Mouse (Mus musculus): ENCODE measurements around the gene Jag2. TPM values are rescaled to one million over a fixed set of nuclear protein-coding genes. Genes with fewer than 3 reads are reported as not detected.

The Jag2 gene
- polyA plus RNA-seq, 1 experiment from 2014 or later: 7.9 TPM

DNA sequence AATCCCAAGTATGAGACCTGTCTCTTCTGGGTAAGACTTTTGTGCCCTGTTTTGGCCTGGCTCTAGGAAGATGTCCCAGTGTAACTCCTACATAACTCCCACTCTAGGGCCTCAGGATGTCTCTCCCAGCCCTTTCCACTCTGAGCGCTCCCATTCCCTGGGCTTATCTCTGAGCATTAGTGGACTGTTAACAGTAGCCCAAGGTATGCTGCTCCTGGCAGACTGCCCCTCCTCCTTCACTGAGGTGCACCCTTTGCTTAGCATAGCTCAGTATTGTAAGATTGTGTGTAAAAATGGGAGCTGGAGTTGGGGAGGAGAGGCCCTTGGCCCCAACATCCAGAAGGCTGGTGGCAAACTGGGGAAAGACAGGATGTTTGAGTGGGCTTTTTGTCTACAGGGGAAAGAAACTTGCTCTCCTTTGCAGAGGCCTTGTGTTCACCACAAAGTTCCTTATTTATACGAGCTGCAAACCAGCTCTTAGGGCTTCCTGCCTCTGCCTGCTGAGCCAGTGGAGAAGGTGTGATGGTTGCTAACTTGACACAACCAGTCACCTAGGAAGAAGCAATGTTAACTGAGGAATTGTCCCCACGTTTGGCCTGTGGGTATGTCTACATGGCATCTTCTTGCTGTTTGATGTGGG is 23.5 kb upstream of the Jag2 start:
- WGBS: 79% methylated on average over 3 of the region's 3 CpGs
- ATAC-seq (ENCODE audit: insufficient number of reproducible peaks, insufficient read depth, low FRiP score, low TSS enrichment): no peak
- H3K27ac ChIP-seq: no peak overlapping the region

DNA sequence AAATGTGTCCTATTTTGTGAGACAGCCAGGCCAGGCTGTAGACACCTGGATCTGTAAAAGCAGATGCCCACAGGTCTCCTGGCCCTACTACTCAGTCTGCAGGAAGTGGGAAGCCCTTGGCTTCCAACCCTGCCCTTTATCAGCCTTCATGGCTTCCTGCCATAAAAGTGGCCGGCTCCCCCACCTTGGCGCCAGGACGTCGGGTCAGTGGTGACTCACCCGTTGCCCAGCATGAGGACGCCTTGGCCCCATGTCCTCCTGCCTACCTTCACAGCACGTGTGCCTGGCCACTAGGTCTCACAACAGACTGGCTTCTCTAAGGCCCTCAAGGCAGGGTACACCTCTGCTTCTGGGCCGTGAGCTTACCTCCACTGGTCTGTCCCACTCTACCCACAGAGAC is 22.9 kb upstream of the Jag2 start:
- WGBS: 71% methylated on average over 8 of the region's 8 CpGs
- Histone ChIP-seq H3K4me2 (replicated peaks) (no peak overlapping the region), H3K27ac (no peak overlapping the region), H3K4me1 (peaks cover 16% of the 10 kb centered on the region), H3K9me3 (no peaks in the 10 kb centered on the region), H3K9ac (no peak overlapping the region), H3K36me3 (0 out of 2 replicates have a peak, but pooled peaks cover 6% of the 10 kb centered on the region), H3K4me3 (no peak overlapping the region), H3K27me3 (no peaks in the 10 kb centered on the region)
- ATAC-seq (ENCODE audit: insufficient number of reproducible peaks, insufficient read depth, low FRiP score, low TSS enrichment): no peak

More for the DNA sequence above, 23.5 kb upstream of the Jag2 start:
- H3K27me3 ChIP-seq: no peaks in the 10 kb centered on the region
- H3K9me3 ChIP-seq: no peaks in the 10 kb centered on the region
- peaks cover 16% of the 10 kb centered on the region for H3K4me1 ChIP-seq
- no peak overlapping the region for H3K9ac ChIP-seq
- 0 out of 2 replicates have a peak, but pooled peaks cover 6% of the 10 kb centered on the region for H3K36me3 ChIP-seq
- no peak overlapping the region for H3K4me2 ChIP-seq (replicated peaks)
- H3K4me3 ChIP-seq: no peak overlapping the region

DNA sequence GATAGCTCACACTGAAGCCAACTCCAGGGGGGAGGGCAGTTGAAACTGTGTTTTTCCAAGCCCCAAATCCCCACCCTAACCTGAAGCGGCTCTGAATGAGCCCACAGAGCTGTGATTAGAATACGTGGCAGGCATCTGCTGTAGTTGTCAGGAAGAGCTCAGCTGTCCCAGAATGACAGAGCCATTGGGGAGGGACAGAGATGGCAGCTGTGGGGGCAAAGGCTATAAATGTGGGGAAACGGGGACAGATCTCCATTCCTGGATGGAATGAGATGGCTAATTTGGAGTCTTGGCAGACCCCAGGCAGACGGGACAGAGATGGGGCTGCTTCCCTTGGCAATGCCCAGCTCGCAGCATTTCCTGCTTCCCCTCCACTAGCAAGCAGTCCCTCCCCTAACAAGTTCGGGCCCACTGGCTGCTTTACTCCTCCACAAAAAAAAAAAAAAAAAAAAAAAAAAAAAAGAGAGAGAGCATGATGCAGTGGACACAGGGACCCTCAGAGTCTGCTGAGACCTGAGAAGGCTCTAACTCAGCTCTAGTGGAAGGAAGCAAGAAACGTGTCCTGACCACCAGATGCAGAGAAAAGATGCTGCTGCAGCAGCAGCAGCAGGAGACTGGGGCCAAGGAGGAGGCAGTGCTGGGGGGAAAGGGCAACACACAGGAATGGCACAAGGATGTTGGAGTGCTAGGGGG is 21.7 kb upstream of the Jag2 start:
- WGBS: 21% methylated on average over 7 of the region's 7 CpGs
- Histone ChIP-seq H3K4me1 (peaks cover 16% of the 10 kb centered on the region), H3K9ac (0 out of 2 replicates have a peak overlapping the region, but pooled peaks have one; percentile 15), H3K36me3 (no peaks in the 10 kb centered on the region), H3K27ac (0 out of 2 replicates have a peak overlapping the region, but pooled peaks have one; percentile 79), H3K27me3 (no peaks in the 10 kb centered on the region), H3K4me3 (0 out of 2 replicates have a peak overlapping the region, but pooled peaks have one; percentile 62), H3K9me3 (no peaks in the 10 kb centered on the region), H3K4me2 (replicated peaks) (peak overlapping the region; percentile 91; the same call in 1 of the 2 replicates)
- no peak for ATAC-seq (ENCODE audit: insufficient number of reproducible peaks, insufficient read depth, low FRiP score, low TSS enrichment)

DNA sequence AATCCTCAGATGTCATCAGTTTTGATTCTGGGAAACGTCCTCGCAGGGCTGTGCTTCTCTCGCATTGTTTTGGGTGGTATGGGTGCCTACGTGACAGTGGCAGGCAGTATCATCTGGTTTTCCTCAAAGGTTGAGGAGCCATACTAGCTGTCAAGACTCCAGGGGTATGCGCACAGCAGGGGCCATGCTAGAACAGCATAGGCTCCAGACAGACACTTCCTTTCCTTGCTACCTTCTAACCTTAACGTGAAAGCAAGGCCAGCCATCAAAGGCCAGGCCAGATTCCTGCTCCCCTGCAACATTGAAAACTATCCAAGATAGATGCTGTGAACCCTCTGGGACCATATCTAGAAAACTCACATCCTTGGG is 21.2 kb upstream of the Jag2 start:
- Histone ChIP-seq H3K4me3 (peak overlapping the region; percentile 62), H3K9me3 (no peaks in the 10 kb centered on the region), H3K27ac (peak overlapping the region; percentile 79; the same call in 1 of the 2 replicates), H3K4me2 (replicated peaks) (peak overlapping the region; percentile 91), H3K36me3 (no peaks in the 10 kb centered on the region), H3K27me3 (no peaks in the 10 kb centered on the region), H3K9ac (no peak overlapping the region), H3K4me1 (peaks cover 16% of the 10 kb centered on the region)
- 5% methylated on average over 6 of the region's 6 CpGs for WGBS
- ATAC-seq (ENCODE audit: insufficient number of reproducible peaks, insufficient read depth, low FRiP score, low TSS enrichment): peak; percentile 11; the same call in 1 of the 2 replicates

DNA sequence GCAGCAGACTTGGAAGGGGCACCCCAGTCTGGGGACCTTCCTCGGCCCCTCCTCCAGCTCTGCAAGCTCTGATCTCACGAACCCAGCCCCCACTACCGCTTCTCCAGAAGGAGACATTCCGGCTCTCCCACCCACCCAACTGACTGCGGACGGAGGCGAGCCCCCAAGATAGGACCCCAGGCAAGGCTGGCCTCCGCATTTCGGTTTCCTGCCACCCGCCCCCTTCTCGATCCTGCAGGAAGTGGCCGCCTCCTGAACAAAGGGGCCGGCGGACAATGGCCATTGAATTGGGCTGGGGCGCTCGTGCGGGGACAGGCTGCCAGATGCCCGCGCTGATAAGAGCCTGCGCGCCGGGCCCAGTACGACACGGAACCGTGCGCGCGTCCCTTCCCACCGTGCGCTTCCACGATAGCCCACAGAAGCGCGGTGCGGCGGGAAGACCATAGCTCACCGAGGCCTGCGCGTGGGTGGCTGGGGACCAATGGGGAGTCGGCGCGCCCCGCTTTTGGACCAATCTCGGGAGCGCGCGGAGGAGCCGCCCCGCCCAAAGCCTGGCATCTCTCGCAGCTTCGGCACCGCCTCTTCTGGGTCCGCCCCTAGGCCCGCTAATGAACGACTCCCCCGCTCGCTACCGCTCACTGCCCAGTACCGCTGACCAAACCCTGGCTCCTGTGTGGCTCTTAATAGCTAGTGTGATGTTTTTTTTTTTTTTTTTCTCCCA is 20.6 kb upstream of the Jag2 start:
- Histone ChIP-seq H3K27me3 (no peaks in the 10 kb centered on the region), H3K4me1 (peaks cover 16% of the 10 kb centered on the region), H3K4me2 (replicated peaks) (peak overlapping the region; percentile 91), H3K9ac (peak overlapping the region; percentile 72), H3K36me3 (no peaks in the 10 kb centered on the region), H3K4me3 (peak overlapping the region; percentile 62), H3K9me3 (no peaks in the 10 kb centered on the region), H3K27ac (peak overlapping the region; percentile 79)
- peak; percentile 68 for ATAC-seq (ENCODE audit: insufficient number of reproducible peaks, insufficient read depth, low FRiP score, low TSS enrichment)
- WGBS: under 1% methylated on average over 58 of the region's 58 CpGs

DNA sequence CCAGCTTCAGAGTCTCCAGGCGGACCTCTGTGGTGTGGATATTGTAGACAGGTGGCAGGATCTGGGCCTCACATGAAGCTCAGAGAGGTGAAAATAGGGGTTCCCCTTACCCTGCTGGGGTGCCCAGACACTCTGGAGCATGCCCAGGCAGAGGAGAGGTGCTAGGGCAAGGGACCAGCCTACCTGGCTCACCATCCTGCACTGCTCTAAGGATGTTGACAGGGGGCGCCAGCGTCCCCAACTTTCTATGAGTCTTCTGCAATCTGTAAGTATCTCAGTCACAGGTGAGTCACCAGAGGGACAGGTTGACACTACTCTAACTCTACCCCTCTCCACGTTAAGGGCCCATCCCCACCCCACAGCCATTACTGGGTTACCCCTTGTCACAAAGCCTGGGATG is 17.7 kb upstream of the Jag2 start:
- H3K4me3 ChIP-seq: no peak overlapping the region
- no peaks in the 10 kb centered on the region for H3K36me3 ChIP-seq
- no peak for ATAC-seq (ENCODE audit: insufficient number of reproducible peaks, insufficient read depth, low FRiP score, low TSS enrichment)
- 28% methylated on average over 4 of the region's 4 CpGs for WGBS
- no peak overlapping the region for H3K4me2 ChIP-seq (replicated peaks)
- H3K9me3 ChIP-seq: no peaks in the 10 kb centered on the region
- H3K9ac ChIP-seq: no peak overlapping the region
- H3K27ac ChIP-seq: peak overlapping the region; percentile 20; the same call in 1 of the 2 replicates
- no peaks in the 10 kb centered on the region for H3K27me3 ChIP-seq
- H3K4me1 ChIP-seq: peaks cover 17% of the 10 kb centered on the region

DNA sequence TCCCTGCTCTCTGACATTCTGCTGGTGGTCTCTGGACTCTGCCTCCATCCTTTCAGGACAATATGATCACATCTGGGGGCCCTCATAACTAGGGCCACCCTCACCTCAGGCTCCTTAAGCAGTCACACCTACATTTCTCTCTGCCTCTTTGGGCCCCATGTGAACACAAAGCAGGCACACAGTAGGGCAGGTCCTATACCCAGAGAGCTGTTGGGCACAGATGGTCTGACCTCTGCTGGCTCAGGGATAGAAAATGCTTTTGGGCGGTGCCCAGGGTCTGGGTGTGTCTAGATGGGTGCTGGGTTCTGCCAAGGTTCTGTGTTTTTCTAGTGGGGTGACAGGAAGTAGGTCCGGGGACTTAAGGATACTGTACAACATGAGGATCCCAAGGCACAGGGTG is 14.1 kb upstream of the Jag2 start:
- Histone ChIP-seq H3K4me1 (peaks cover 23% of the 10 kb centered on the region), H3K9me3 (no peaks in the 10 kb centered on the region), H3K4me3 (no peak overlapping the region), H3K4me2 (replicated peaks) (no peak overlapping the region), H3K9ac (no peak overlapping the region), H3K27ac (no peak overlapping the region), H3K27me3 (no peaks in the 10 kb centered on the region), H3K36me3 (no peaks in the 10 kb centered on the region)
- no peak for ATAC-seq (ENCODE audit: insufficient number of reproducible peaks, insufficient read depth, low FRiP score, low TSS enrichment)
- 87% methylated on average over 2 of the region's 2 CpGs for WGBS

DNA sequence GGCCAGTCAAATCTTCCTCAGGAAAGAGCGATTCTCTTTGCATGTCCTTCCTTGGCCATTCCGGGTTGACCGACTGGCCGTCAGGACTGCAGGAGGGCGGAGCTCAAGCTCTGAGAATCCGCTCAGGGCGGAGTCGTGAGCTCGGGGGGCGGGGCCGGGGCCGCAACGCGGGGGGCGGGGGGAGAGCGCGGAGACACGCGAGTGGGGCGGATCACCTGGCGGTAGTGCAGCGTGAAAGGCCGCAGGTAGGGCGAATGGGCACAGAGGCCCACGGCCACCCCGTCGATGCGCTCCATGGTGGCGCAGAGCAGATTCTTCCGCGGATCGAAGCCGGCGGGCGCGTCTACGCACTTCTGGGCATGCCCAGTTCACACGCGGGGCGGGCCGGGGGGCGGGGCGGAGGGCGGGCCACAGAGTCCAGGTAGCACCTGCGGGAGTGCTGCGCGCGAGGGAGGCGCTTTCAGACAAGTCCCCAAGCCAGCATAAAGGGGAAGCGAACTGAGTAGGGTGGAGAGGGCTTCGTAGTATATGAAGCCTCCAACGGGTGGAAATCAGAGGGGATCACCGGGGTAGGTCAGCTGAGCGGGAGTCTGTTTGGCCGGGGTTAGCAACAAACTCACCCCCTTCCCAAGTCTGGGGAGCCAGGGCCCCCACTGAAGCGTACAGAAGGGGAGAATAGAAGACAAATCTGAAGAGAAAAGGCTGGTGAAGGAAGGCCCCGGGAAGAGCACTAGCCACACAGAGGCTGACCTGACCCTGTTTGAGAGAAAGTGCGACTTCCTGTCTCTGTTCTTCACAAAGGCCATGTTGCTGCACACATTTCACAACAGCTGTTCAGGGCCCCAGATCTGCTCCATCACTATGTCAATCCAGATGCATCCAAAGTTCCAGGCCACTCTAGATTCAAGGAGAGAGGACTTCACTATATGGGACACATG is 12.5 kb upstream of the Jag2 start, which contains the start of gene Nudt14:
Nudt14 (minus strand) TSS at position 349 of the 938 bp plus-strand sequence.
- Histone ChIP-seq H3K36me3 (no peaks in the 10 kb centered on the region), H3K4me1 (peaks cover 35% of the 10 kb centered on the region), H3K9me3 (no peaks in the 10 kb centered on the region), H3K27me3 (no peaks in the 10 kb centered on the region), H3K9ac (peak within 1 kb of the TSS; percentile 75), H3K27ac (peak within 1 kb of the TSS; percentile 76; the same call in 1 of the 2 replicates), H3K4me2 (replicated peaks) (peak within 1 kb of the TSS; percentile 71), H3K4me3 (peak within 1 kb of the TSS; percentile 74)
- peak; percentile 57 for ATAC-seq (ENCODE audit: insufficient number of reproducible peaks, insufficient read depth, low FRiP score, low TSS enrichment)
- WGBS: 3% methylated on average over 48 of the region's 58 CpGs

DNA sequence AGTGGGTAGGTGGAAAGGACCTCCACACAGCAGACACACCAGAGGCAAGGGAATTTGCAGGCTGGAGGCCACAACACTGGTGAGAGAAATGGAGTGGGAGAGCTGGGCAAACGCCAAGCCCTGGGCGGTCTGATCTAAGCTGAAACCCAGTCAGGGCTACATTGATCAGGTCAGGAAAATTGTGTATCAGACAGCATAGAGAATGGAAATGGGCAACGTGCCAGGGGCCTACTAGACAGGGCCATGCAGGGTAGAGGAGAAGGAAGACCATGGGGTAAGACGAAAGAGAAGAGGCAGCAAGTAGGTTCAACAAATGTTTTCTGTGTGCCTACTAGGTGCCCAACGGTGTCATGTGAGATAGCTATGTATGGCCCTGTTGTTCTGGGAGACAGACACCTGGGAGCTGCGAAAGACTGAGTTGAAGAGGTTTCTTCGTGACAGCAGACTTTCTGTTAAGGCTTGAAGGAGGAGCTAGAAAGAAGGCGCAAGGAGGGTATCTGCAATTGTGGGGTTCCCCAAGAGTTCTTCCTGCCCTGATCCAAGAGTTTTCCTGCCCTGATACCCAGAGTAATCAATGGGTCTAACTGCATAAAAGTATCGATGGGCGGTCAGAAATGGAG is 11.7 kb upstream of the Jag2 start:
- peak overlapping the region; percentile 75 for H3K9ac ChIP-seq
- no peak overlapping the region for H3K27ac ChIP-seq
- peak overlapping the region; percentile 71 for H3K4me2 ChIP-seq (replicated peaks)
- 47% methylated on average over 10 of the region's 10 CpGs for WGBS
- H3K4me1 ChIP-seq: peaks cover 35% of the 10 kb centered on the region
- no peaks in the 10 kb centered on the region for H3K9me3 ChIP-seq
- no peaks in the 10 kb centered on the region for H3K36me3 ChIP-seq
- peak overlapping the region; percentile 74 for H3K4me3 ChIP-seq
- ATAC-seq (ENCODE audit: insufficient number of reproducible peaks, insufficient read depth, low FRiP score, low TSS enrichment): no peak
- H3K27me3 ChIP-seq: no peaks in the 10 kb centered on the region

DNA sequence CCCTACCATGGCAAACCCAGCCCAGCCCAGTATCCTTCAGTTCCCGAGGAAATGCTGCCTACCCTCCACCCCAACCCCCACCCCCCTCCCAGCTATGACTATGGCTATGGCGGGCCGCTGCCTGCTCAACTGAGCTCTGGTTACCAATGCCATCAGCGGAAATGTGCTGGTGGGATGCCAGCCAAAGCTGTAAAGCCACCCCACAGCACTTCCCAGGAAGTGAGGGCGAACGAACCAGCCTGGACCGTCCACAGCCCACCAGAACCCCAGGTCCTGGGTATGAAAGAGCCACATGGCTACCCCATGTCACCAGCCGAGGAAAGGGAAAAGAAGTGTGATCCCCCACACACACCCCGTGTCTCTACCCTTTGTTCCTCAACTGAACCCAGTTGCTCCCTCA is 11.1 kb upstream of the Jag2 start:
- ATAC-seq (ENCODE audit: insufficient number of reproducible peaks, insufficient read depth, low FRiP score, low TSS enrichment): no peak
- no peak overlapping the region; the same call in 1 of the 2 replicates for H3K4me2 ChIP-seq (replicated peaks)
- no peak overlapping the region for H3K4me3 ChIP-seq
- 79% methylated on average over 9 of the region's 9 CpGs for WGBS
- no peaks in the 10 kb centered on the region for H3K9me3 ChIP-seq
- no peaks in the 10 kb centered on the region for H3K27me3 ChIP-seq
- no peak overlapping the region for H3K27ac ChIP-seq
- peaks cover 35% of the 10 kb centered on the region for H3K4me1 ChIP-seq
- H3K36me3 ChIP-seq: no peaks in the 10 kb centered on the region
- no peak overlapping the region for H3K9ac ChIP-seq
